Mouse (Mus musculus) heart, adult 9 months (tissue): Measurements from ENCODE around the gene 1700016K19Rik.
"Not testable (repeated sequence)": the region's sequence is repeated elsewhere in the genome, so short reads cannot be mapped to it uniquely, and the experiment has no call there.

Experiments used
- DNase-seq, 2 experiments: peaks; one replicate each; pipeline ENCODE4 v3.0.0; 2022; ENCODE audit warnings: low spot score in 2 of 2

1700016K19Rik gene

DNA sequence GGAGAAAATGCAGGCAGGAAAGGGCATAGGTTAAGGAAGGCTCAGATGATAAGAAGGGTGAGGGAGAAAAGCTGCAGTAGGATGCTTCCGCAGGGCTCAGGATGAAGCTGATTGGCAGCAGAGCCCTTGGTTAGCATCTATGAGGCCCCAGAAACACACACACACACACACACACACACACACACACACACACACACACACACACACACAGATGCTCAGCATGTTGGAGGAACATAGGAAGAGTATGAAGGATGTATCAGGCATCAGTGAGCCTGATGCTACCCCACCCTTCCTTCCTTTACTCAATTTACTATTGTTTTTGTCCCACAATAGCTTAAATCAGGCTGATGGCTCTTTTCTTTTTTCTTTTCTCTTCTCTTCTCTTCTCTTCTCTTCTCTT lies 15.1 kb upstream of the 1700016K19Rik start:
- DNase-seq = no peak

DNA sequence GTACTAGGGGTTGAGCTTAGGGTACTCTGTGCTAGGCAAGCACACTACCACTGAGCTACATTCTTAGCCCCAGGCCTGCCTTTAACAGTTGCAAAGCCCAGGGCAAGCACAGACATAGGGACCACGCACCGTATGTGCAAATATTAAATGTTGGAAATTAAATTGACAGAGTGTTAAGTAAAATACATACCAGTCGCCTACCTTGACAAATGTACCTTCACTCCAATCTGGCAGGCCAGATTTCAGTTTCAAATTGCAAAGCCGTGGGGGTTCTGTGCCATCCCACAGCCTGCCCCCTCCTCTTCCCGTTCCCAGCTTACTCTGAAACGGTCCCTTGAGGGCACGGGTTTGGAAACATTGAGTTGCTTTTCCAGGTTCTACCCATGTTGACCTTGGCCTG lies 13.8 kb upstream of the 1700016K19Rik start:
- no peak for DNase-seq

DNA sequence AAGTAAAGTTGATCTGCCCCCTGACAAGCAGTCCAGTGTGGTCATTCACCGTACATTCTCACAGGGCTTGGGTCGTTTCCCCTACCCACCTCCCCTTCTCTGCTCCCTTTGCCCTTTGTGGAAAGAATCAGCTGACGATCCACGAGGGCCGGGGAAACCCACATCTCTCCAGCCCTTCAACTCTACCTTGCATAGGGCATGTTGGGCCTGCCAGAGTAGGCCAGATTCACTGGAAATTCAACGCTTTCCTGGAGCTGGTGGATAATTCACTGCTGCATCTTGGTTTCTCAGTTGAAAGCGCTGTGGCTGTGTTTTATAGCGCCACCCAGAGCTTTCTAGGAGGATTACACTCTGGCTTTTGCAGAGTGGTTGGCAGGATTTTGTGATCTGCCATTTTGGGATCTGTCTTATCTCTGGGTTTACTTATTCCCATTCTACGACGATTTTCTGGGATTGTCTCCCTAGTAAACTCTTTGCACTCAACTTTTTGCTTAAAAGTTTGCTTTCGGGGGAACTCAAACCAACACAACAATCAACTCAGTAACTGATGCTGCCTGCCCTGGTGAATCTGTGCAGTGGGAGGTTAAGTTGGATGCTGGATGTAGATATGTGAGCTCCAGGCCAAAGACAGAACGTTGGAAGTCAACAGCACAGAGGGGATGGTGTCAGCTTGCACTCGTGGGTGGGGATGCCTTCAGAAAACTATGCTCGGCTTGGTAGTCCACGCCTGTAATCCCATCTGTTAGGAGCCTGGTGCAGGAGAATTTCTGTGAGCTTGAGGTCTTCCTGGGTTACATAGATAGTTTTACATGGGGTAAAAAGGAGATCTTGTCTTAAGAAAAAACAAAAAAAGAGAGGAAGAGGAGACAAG lies 8.5 kb upstream of the 1700016K19Rik start:
- no peak for DNase-seq

DNA sequence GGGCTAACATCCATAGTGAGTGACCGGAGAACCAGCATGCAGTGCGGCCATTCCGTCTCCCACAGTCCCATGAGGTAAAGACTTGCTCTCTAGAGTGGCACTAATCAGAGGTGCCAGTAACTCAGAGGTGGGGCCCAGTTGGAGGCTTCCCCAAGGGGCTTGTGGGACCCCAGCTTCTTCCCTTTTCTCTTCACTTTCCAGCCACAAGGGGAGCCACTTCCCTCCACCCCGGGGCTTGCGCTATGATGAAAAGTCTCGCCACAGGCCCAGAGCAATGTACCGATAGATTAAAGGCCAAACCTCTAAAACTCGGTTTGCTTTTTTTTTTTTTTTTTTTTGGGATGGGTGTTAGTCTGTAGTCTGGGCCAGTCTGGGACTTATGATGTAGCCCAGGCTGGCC lies 7.8 kb upstream of the 1700016K19Rik start:
- no peak for DNase-seq

DNA sequence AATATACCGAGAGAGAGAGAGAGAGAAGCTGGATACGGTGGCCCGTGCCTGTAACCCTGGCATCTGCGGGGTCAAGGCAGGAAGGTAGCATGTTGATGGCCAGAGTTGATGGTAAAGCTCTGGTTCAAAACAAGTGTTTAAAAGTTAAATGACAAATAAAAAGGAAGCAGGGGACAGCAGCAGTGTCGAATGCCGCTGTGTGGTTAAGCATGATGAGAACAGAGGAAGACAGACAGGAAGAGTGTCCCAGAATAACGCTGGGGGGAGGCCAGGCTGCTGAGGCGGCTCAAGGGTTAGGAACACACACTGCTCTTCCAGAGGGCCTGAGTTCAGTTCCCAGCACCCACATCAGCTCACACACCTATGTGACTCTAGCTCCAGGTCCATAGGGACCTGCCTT lies 7.2 kb upstream of the 1700016K19Rik start:
- no peak for DNase-seq

DNA sequence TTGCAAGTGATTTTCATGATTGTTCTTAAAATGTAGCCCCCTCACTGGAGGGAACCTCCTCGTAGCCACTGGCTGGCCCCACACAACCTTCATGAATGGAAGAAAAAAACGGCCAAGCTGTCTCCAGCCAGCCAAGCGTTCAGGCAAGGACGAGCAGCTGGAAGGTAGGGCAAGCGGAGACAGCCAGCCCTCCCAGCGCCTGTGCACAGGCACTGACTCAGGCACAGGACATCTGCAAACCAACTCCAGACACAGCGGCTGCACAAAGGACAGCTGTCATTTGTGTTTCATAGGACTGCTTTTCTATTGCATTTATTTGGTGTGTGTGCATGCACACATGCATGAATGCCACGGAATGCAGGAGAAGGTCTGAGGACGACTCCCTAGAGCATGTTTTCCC lies 5.4 kb upstream of the 1700016K19Rik start:
- DNase-seq = no peak

DNA sequence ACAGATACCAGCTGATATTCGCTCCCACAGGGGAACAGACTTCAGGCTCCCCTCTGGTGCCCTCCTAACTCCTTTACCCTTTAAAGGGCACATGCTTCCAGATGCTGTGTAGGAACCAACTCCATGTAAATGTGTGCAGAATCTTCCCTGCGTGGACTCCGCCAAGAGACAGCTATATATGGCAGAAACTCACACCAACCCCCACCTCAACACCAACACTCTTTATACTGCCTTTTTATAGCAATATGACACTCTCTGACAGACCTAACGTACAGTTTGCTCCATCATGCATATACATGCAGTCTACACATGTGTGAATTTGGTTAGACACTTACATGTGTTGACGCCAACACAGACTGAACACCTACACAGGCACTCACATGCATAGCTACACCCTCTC lies 989 bp downstream of the 1700016K19Rik start:
- no peak for DNase-seq

DNA sequence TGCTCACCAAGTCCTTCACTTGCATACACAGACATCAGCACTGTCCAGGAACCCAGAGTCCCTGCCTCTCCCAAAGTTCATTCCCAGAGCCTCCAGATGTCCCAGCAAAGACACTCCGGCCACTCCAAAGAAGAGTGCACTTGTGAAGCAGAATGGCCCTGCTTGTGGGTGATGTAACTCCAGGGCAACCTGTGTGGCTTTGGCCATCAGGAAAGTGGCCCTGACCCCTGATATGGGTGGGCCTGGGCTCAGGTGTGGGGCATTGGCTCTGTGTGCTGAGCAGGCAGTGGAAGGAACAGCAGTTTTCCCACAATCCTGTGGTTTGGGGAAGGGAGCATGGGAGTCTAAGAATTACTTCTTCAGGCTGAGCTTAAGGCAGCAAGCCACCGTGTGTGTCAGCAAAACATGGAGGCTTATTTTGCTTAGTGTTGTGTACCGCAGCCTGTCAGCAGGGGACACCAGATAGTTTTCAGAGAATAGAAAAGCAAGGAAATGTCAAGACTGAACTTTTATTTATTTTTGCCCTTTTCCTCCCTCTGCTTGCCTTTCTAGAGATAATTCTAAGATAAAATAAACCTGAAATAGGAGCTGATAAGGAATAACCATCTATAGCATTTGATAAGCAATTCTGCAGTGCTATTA lies 1.6 kb downstream of the 1700016K19Rik start:
- DNase-seq = no peak

DNA sequence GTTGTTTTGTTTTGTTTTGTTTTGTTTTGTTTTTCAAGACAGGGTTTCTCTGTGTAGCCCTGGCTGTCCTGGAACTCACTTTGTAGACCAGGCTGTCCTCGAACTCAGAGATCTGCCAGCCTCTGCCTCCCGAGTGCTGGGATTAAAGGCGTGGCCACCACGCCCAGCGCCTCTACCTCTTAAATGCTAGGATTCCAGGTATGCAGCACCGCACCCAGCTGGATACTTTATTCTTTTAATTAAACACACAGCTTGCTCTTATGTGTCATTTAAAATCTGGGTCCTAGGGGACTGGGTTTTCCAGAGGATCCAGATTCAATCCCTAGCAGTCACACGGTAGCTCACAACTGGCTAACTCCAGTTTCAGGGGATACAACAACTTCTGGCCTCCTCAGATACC lies 4.6 kb downstream of the 1700016K19Rik start:
- not testable (repeated sequence) for DNase-seq

DNA sequence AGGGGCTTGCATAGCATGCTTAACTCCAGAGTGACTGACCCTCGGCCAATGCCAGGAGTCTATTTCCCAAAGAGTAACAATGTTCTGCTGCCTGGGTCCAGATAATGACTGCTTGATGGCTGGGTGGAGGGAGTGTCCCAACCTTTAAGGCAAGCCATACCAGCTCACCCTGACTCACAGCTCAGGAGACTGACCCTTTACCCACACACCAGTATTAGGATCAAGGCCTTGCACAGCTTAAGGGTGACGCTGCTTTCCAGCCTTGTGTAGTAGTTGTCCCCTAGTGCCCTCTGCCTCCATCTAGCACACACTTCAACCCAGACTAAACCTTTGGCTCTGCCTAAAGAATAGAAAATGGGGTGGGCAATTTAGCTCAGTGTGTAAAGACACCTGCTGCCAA lies 8.4 kb downstream of the 1700016K19Rik start:
- no peak for DNase-seq

DNA sequence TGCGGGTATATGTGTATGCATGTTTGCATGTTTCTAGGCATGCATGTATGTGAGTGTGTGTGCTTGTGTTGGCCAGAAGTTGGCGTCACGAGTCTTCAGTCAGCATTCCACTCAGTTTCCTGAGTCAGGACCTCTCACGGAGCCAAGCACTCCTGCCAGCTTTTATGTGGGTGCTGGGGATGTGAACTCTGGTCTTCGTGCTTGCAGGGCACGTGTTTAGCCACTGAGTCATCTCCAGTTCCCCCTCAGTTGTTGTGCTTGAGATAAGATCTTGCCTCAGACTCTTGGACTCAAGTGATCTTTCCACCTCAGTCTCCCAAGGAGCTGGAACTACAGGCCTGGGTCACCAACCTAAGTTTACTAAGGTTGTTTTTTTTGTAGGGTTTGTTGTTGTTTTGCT lies 9.4 kb downstream of the 1700016K19Rik start:
- no peak for DNase-seq

DNA sequence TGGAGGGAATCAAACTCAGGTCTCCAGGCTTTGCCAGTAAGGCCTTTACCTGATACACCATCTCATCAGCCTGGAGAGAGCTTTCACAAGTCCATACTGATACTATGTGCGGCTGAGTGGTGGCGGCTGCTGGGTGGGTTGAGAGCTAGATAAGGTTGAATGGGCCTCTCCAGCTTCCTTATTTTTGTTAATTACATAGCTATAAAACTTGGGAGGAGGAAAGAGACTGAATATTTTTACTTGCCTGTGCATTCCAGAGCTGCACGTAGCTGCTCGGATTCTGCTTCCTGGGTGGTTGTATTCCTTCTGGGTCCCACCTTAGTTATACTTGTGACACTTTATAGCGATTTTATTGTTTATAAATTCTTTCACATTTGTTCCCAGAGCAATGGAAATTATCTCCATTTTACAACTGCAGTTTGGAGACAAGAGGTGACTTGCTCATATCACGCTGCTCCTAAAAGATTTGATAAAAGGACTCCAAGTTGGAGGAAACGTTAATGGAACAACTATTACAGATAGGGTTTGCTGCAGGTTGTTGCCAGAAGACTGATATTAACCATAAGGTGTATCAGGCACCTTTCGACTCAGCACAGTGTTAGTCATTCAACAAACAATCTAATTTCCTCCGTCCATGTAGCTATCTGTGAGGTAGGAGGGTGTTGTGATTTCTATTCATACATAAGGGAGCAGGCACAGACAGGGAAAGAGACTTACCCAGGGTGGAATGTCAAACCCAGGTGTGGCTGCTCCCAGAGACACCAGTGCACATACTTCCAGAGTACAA lies 11.3 kb downstream of the 1700016K19Rik start:
- no peak for DNase-seq

DNA sequence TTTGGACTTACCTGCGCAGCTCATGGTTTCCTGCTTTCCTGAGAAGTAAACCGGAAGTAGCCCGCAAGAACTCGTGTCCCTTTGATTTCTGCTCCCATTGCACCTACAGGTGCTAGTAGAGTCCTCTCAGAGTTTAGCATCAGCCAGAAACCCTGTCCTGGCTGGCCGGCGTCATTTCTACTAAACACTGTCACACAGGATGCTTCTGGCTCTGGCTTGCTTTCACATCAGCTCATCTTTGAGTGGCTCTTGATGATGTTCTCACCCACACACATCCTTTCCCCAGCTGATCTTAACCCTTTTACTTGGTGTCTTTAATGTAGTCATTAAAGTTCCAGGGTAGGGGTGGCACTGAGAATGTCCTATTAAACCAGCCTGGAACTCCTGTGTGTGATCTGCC lies 15.5 kb downstream of the 1700016K19Rik start:
- no peak for DNase-seq

DNA sequence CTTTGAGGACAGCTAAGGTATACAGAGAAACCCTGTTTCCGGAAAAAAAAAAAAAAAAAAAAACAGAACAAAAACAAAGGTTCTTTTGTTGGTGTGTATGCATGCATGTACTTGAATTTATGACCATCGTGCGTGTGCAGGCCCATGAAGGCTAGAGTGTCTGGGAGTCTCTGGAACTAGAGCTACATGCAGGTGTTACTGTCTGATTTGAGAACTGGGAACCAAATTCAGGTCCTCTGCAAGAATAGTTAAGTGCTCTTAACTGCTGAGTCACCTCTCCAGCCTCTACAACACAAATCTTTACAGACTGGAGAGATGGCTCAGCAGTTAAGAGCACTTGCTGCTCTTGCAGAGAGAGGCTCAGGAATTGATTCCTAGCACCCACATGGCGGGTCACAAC lies 16.1 kb downstream of the 1700016K19Rik start:
- DNase-seq = no peak

DNA sequence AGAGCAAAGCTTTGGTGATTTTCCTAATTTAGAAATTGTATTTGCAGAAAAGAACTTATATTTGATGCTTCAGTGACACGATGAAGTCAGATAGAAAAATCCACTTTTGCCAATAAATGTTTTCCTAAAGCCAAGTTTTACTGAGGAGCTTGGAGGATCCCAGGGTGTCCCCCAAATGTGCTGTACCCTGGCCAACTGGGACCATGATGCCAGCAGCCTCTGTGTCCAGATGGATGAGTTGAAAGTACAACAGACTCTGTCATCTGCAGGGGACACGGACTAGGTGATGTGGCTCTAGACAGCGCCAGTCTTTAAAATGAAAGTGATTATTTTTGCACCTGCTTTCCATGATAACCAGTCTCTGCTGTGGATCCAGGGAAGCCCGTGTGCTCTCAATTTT lies 20.2 kb downstream of the 1700016K19Rik start:
- DNase-seq = no peak

DNA sequence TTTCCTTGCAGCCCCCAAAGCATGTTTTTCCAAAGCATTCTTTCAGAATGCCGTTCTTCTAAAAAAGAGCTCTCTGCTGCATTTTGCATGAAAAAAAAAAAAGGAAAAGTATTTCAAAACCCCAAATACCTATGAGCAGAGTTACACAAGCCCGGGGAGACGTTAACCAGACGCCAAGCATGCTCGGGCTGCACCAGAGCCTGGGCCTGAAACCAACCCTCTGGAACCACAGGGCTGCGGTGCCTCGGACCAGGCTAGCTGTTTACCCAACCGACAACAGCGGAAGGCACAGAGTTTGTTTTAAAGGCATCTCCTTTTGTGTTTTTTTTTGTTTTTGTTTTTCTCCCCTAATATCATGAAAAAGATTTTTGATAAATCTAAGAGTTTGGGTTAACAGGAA lies 21.2 kb downstream of the 1700016K19Rik start:
- DNase-seq = no peak

DNA sequence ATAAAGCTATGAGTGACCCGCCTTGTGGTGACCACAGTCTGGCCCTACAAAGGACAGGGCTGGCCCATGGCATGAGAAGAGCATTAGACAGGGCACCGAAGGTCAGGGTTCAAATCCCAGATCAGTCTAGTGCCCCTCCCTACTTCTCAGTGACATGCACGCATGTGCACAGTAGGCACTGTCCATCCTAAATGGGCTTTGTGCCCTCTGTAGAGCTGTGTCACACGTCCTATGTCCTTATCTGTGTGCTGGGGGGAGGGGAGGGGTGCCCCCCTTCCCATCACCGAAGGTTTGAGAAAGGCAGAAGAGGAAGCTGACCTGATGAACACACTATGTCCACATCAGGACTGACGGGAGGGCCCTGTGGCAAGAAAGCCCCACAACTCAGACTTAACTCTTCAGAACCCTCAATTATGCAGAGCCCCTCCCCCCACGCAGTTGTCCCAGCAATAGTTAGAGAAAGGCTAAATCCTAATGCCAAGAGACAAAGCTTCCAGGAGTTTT lies 25.4 kb downstream of the 1700016K19Rik start:
- no peak for DNase-seq

DNA sequence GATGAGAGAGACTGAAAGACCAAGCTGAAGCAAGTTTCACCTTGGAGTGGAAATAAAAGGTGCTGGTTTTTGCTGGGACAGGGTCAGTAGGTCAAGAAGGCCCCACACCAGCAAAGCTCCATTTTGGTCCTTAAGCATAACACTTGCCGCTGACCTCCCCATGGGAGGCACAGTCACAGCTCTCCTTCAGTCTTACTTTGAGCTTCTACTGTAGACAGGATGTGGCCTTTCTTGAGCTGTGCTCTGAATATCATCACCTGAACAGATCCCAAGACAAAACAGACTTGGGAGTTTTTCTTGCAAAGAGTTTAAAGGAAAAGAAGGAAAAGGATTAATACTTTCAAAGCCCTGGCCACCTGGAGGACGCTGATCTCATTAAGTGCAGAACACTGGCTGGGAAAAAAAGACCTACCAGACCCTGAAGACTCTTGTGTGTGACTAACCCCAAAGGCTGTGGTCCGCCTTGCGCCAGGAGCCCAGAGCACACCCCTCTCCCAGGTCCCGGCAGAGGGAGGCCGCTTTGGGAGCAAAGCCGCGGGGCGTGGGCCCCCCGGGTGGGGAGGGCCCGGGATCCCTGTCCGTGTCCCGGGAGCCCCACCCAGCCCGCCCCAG lies 26.9 kb downstream of the 1700016K19Rik start:
- DNase-seq = no peak

DNA sequence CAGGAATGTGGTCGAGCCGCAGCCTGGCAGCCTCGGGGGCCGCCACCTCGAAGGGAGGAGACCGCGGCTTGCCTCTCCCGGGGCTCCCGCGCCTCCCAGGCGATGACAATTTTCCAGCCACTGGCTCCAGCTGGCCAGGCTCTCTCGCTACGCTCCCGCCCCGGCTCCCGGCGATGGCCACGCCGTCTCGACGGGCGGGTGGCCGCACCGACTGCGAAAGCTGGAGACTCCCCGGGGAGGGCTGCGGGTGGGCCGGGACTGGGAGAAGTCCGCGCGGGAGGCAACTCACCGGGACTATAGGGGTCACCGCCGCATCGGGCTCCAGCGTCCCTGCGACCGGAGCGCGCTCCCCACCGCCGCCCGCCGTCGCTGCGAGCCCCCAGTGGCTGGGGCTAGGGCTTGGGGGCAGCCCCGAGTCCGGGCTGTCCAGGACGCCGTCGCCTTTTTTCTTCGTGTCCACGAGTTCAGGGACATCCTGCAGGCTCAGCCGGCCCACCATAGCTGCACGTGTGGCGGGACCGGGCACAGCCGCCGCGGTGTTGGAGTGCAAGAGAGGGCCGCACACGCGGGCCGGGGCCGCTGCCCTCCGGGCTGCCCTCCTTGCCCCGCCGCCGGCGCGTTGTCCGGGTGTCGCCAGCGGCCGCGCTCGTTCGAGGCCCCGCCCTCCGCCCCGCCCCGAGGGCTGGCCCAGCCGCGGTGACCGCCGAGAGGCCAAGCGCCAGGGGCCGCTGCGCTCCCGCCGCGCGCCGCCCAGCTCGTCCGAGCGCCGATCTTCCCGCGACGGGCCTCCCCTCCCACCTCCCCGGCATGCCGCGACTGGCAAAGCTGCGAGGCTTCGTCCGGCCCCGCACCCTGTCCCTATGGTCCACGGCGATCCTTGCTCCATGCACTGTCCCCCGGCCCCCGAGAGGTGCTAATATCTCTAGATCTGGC lies 27.7 kb downstream of the 1700016K19Rik start, which contains the start of gene Rflnb:
TSS of gene Rflnb (minus strand) at position 644 of the 933 bp plus-strand sequence.
- DNase-seq = peak; percentile 88 to 90

DNA sequence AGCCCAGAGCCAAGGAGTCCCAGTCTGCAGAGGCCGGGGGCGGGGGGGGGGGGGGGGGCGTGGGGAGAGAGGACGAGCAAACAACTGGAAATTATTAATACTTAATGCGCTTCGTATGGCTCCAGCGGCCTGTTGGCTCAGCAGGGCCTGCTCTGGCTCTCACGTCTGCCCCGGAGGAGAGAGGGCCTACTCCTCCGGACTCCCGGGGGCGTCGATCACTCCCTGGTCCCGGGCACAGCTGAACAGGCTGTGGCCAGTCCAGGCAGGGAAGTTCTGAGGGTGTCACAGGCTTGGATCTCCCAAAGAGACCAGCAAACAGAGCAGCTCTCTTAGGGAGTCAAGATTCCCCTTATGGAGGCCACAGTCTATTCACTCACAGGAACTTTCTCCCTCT lies 28.4 kb downstream of the 1700016K19Rik start:
- DNase-seq = peak in 1 of 2 experiments; percentile 14

DNA sequence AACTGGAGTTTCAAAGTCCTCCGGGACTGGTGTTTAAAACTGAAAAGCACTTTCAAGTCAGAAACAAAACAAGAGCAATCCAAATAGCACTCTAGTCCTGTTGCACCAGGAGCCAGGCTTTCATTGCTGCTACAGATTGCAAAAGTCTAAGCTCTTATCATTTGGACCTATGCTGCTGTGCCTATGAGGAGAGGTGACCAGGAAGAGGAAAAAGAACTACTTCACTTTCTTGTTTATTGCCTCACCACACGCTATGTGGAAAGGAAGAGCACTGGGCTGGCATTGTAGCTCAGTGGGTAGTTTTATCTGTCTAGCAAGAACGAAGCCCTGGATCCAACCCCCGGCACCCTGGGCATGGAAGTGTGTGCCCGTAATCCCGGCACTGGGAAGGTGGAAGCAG lies 33.6 kb downstream of the 1700016K19Rik start:
- DNase-seq = no peak
